Mouse (Mus musculus): ENCODE data around the gene Tspan12. TPM values are rescaled to one million over a fixed set of nuclear protein-coding genes. Genes with fewer than 3 reads are reported as not detected.
A peak's percentile ranks its signal among the peaks of the same experiment; 100 is the strongest.
"Not testable (repeated sequence)": the region's sequence is repeated elsewhere in the genome, so short reads cannot be mapped to it uniquely, and the experiment has no call there.

The Tspan12 gene
- polyA plus RNA-seq, 1 experiment from 2014 or later = 88.3 TPM

- Histone ChIP-seq H3K27ac (ENCODE audit: low read length) (no peak overlapping the region), H3K36me3 (ENCODE audit: control insufficient read depth, insufficient read depth, low read length) (peaks cover 19% of the 10 kb centered on the region), H3K9ac (replicated peaks; ENCODE audit: low read depth, low read length) (no peak overlapping the region), H3K4me2 (replicated peaks; ENCODE audit: low read depth, low read length) (no peak overlapping the region), H3K9me3 (ENCODE audit: control insufficient read depth, low read depth, low read length) (no peaks in the 10 kb centered on the region), H3K4me1 (ENCODE audit: control insufficient read depth, insufficient read depth, low read length) (no peaks in the 10 kb centered on the region), H3K27me3 (ENCODE audit: control insufficient read depth, insufficient read depth, low read length) (no peaks in the 10 kb centered on the region), H3K4me3 (ENCODE audit: low read depth, low read length) (no peak overlapping the region)
- WGBS = 72% methylated on average over 5 of the region's 5 CpGs
- ATAC-seq (ENCODE audit: insufficient number of reproducible peaks, insufficient read depth, low FRiP score, low read depth) = no peak
Measured at GRCm38 (mm10) chr6:21795410-21795809, 56.9 kb downstream of the Tspan12 start.

DNA sequence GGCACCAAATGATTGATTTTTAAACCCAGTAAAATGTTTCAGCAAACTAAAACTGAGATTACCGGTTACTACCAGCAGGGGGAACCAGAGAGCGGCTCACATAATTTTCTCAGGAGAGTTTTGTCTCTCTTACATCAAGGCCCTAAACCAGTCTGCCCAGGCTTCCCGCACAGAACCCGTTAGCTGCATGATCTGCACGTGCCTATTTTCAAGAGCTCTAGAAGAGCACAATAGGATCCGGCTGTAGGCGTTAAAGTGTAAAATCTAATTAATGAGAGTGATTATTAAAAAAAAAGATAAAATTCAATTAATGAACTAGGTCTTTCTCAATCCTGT is 57.3 kb downstream of the Tspan12 start:
- peaks cover 19% of the 10 kb centered on the region for H3K36me3 ChIP-seq (ENCODE audit: control insufficient read depth, insufficient read depth, low read length)
- H3K27me3 ChIP-seq (ENCODE audit: control insufficient read depth, insufficient read depth, low read length) = no peaks in the 10 kb centered on the region
- H3K9ac ChIP-seq (replicated peaks; ENCODE audit: low read depth, low read length) = no peak overlapping the region

GRCm38 (mm10) chr6:21794337-21795071 is 57.8 kb downstream of the Tspan12 start:
- 0 out of 2 replicates have a peak, but pooled peaks have one; percentile 18 for ATAC-seq (ENCODE audit: insufficient number of reproducible peaks, insufficient read depth, low FRiP score, low read depth)
- H3K9ac ChIP-seq (replicated peaks; ENCODE audit: low read depth, low read length) = no peak overlapping the region
- H3K4me1 ChIP-seq (ENCODE audit: control insufficient read depth, insufficient read depth, low read length) = no peaks in the 10 kb centered on the region
- no peaks in the 10 kb centered on the region for H3K9me3 ChIP-seq (ENCODE audit: control insufficient read depth, low read depth, low read length)
- no peaks in the 10 kb centered on the region for H3K27me3 ChIP-seq (ENCODE audit: control insufficient read depth, insufficient read depth, low read length)
- WGBS = 85% methylated on average over 11 of the region's 11 CpGs
- peaks cover 16% of the 10 kb centered on the region for H3K36me3 ChIP-seq (ENCODE audit: control insufficient read depth, insufficient read depth, low read length)
- no peak overlapping the region for H3K27ac ChIP-seq (ENCODE audit: low read length)
- H3K4me3 ChIP-seq (ENCODE audit: low read depth, low read length) = no peak overlapping the region
- no peak overlapping the region for H3K4me2 ChIP-seq (replicated peaks; ENCODE audit: low read depth, low read length)

More for the DNA sequence above, 57.3 kb downstream of the Tspan12 start:
- Histone ChIP-seq H3K27ac (ENCODE audit: low read length) (no peak overlapping the region), H3K4me2 (replicated peaks; ENCODE audit: low read depth, low read length) (no peak overlapping the region), H3K9me3 (ENCODE audit: control insufficient read depth, low read depth, low read length) (no peaks in the 10 kb centered on the region), H3K4me1 (ENCODE audit: control insufficient read depth, insufficient read depth, low read length) (no peaks in the 10 kb centered on the region), H3K4me3 (ENCODE audit: low read depth, low read length) (no peak overlapping the region)
- 0 out of 2 replicates have a peak, but pooled peaks have one; percentile 69 for ATAC-seq (ENCODE audit: insufficient number of reproducible peaks, insufficient read depth, low FRiP score, low read depth)
- WGBS = 8% methylated on average over 7 of the region's 7 CpGs

- no peak overlapping the region for H3K4me3 ChIP-seq (ENCODE audit: low read depth, low read length)
- WGBS = 61% methylated on average over 7 of the region's 7 CpGs
- H3K4me1 ChIP-seq (ENCODE audit: control insufficient read depth, insufficient read depth, low read length) = no peaks in the 10 kb centered on the region
- H3K27ac ChIP-seq (ENCODE audit: low read length) = no peak overlapping the region
- H3K27me3 ChIP-seq (ENCODE audit: control insufficient read depth, insufficient read depth, low read length) = no peaks in the 10 kb centered on the region
- H3K9me3 ChIP-seq (ENCODE audit: control insufficient read depth, low read depth, low read length) = no peaks in the 10 kb centered on the region
- H3K4me2 ChIP-seq (replicated peaks; ENCODE audit: low read depth, low read length) = no peak overlapping the region
- H3K36me3 ChIP-seq (ENCODE audit: control insufficient read depth, insufficient read depth, low read length) = peaks cover 6% of the 10 kb centered on the region; the same call in 1 of the 2 replicates
- no peak overlapping the region for H3K9ac ChIP-seq (replicated peaks; ENCODE audit: low read depth, low read length)
- ATAC-seq (ENCODE audit: insufficient number of reproducible peaks, insufficient read depth, low FRiP score, low read depth) = no peak
Measured at GRCm38 (mm10) chr6:21791307-21791706, 61.0 kb downstream of the Tspan12 start.

- Histone ChIP-seq H3K27me3 (ENCODE audit: control insufficient read depth, insufficient read depth, low read length) (no peaks in the 10 kb centered on the region), H3K36me3 (ENCODE audit: control insufficient read depth, insufficient read depth, low read length) (peaks cover 6% of the 10 kb centered on the region; the same call in 1 of the 2 replicates), H3K4me2 (replicated peaks; ENCODE audit: low read depth, low read length) (no peak overlapping the region), H3K27ac (ENCODE audit: low read length) (no peak overlapping the region), H3K4me1 (ENCODE audit: control insufficient read depth, insufficient read depth, low read length) (no peaks in the 10 kb centered on the region), H3K4me3 (ENCODE audit: low read depth, low read length) (no peak overlapping the region), H3K9me3 (ENCODE audit: control insufficient read depth, low read depth, low read length) (no peaks in the 10 kb centered on the region), H3K9ac (replicated peaks; ENCODE audit: low read depth, low read length) (no peak overlapping the region)
- ATAC-seq (ENCODE audit: insufficient number of reproducible peaks, insufficient read depth, low FRiP score, low read depth) = 0 out of 2 replicates have a peak, but pooled peaks have one; percentile 11
- 74% methylated on average over 4 of the region's 4 CpGs for WGBS
Measured at GRCm38 (mm10) chr6:21790550-21791086, 61.7 kb downstream of the Tspan12 start.

DNA sequence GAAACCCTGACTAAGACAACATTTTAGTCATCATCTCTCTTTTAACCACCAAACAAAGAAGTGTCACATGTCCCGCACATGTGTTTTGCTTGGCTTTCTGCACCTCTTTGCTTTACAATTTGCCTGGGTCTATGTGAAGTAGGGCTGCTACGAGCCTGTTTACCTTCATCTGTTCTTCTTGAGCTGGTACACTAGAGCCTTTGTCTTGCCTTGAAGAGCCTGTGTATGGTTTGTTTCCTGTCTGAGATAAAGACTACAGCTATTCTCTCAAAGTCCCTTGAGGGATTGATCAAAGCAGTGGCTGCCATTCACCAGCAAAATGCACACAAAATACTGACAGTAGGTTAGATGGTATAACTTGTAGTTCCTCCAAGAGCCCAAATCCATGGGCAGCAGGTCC is 62.3 kb downstream of the Tspan12 start:
- no peak overlapping the region for H3K4me3 ChIP-seq (ENCODE audit: low read depth, low read length)
- no peak overlapping the region for H3K4me2 ChIP-seq (replicated peaks; ENCODE audit: low read depth, low read length)
- H3K36me3 ChIP-seq (ENCODE audit: control insufficient read depth, insufficient read depth, low read length) = peaks cover 6% of the 10 kb centered on the region; the same call in 1 of the 2 replicates
- no peaks in the 10 kb centered on the region for H3K4me1 ChIP-seq (ENCODE audit: control insufficient read depth, insufficient read depth, low read length)
- 69% methylated on average over 2 of the region's 2 CpGs for WGBS
- no peaks in the 10 kb centered on the region for H3K9me3 ChIP-seq (ENCODE audit: control insufficient read depth, low read depth, low read length)
- H3K9ac ChIP-seq (replicated peaks; ENCODE audit: low read depth, low read length) = no peak overlapping the region
- no peak overlapping the region for H3K27ac ChIP-seq (ENCODE audit: low read length)
- no peak for ATAC-seq (ENCODE audit: insufficient number of reproducible peaks, insufficient read depth, low FRiP score, low read depth)
- H3K27me3 ChIP-seq (ENCODE audit: control insufficient read depth, insufficient read depth, low read length) = no peaks in the 10 kb centered on the region

- WGBS = 80% methylated on average over 1 of the region's 1 CpGs
- H3K27ac ChIP-seq (ENCODE audit: low read length); H3K27me3 ChIP-seq (ENCODE audit: control insufficient read depth, insufficient read depth, low read length); H3K4me2 ChIP-seq (replicated peaks; ENCODE audit: low read depth, low read length); H3K4me1 ChIP-seq (ENCODE audit: control insufficient read depth, insufficient read depth, low read length); H3K9me3 ChIP-seq (ENCODE audit: control insufficient read depth, low read depth, low read length); H3K36me3 ChIP-seq (ENCODE audit: control insufficient read depth, insufficient read depth, low read length); H3K4me3 ChIP-seq (ENCODE audit: low read depth, low read length); ATAC-seq (ENCODE audit: insufficient number of reproducible peaks, insufficient read depth, low FRiP score, low read depth); H3K9ac ChIP-seq (replicated peaks; ENCODE audit: low read depth, low read length): not testable (repeated sequence)
Measured at GRCm38 (mm10) chr6:21789582-21789981, 62.7 kb downstream of the Tspan12 start.

DNA sequence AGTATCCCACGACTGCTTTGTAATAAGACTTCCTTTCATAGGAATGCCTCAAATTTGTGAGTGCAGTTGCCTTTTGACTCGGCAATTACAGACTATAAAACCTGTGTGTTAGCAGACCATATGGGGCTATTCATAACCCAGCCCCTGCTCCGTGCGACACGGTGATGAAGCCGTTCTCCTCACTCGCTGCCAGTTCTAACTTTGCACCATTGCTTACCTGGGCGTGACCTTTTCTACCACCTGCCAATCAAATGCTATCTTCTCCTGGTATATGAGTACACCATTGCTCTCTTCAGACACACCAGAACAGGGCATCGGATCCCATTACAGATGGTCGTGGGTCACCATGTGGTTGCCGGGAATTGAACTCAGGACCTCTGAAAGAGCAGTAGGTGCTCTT is 64.6 kb downstream of the Tspan12 start:
- Histone ChIP-seq H3K36me3 (ENCODE audit: control insufficient read depth, insufficient read depth, low read length) (no peaks in the 10 kb centered on the region), H3K27me3 (ENCODE audit: control insufficient read depth, insufficient read depth, low read length) (no peaks in the 10 kb centered on the region), H3K9me3 (ENCODE audit: control insufficient read depth, low read depth, low read length) (no peaks in the 10 kb centered on the region), H3K9ac (replicated peaks; ENCODE audit: low read depth, low read length) (no peak overlapping the region), H3K27ac (ENCODE audit: low read length) (no peak overlapping the region), H3K4me3 (ENCODE audit: low read depth, low read length) (no peak overlapping the region), H3K4me1 (ENCODE audit: control insufficient read depth, insufficient read depth, low read length) (no peaks in the 10 kb centered on the region), H3K4me2 (replicated peaks; ENCODE audit: low read depth, low read length) (no peak overlapping the region)
- 55% methylated on average over 11 of the region's 11 CpGs for WGBS
- ATAC-seq (ENCODE audit: insufficient number of reproducible peaks, insufficient read depth, low FRiP score, low read depth) = no peak
